Mouse (Mus musculus) spleen, adult 2 months (tissue): ENCODE results near the gene Magi1. TPM values are rescaled to one million over a fixed set of nuclear protein-coding genes. Genes with fewer than 3 reads are reported as not detected.
"Not testable (repeated sequence)": the region's sequence is repeated elsewhere in the genome, so short reads cannot be mapped to it uniquely, and the experiment has no call there.

Experiments used
- DNase-seq, 2 experiments: peaks; one replicate each; pipeline versions ENCODE4 v3.0.0 to v3.0.0-alpha.2; 2012 to 2021; ENCODE audit warnings: low spot score in 2 of 2, low read depth in 1 of 2
- H3K27ac ChIP-seq: fragments of 200-500 bp; 2 replicates; pipeline ENCODE4 v1.5.1; 2012; ENCODE audit warnings: low read length, inconsistent platforms; ENCODE audit not compliant: insufficient read depth
- H3K27me3 ChIP-seq: fragments of 200-500 bp; 2 replicates; pipeline ENCODE4 v1.6.1; 2012; ENCODE audit warnings: mild to moderate bottlenecking, moderate library complexity, low read length, inconsistent platforms; ENCODE audit not compliant: control insufficient read depth, insufficient read depth
- H3K36me3 ChIP-seq: fragments of 200-500 bp; 2 replicates; pipeline ENCODE4 v1.6.1; 2012; ENCODE audit warnings: mild to moderate bottlenecking, low read length, inconsistent platforms; ENCODE audit not compliant: control insufficient read depth, insufficient read depth
- H3K4me1 ChIP-seq: fragments of 200-500 bp; 2 replicates; pipeline ENCODE4 v1.6.1; 2011; ENCODE audit warnings: inconsistent platforms; ENCODE audit not compliant: control insufficient read depth, insufficient read depth, insufficient read length
- H3K4me3 ChIP-seq: fragments of 200-500 bp; 2 replicates; pipeline ENCODE4 v1.5.1; 2011; ENCODE audit warnings: mild to moderate bottlenecking, inconsistent platforms; ENCODE audit not compliant: insufficient read depth, insufficient read length; ENCODE audit errors: extremely low read depth
- CTCF ChIP-seq: fragments of 200-500 bp; IDR thresholded peaks from 2 replicates; pipeline ENCODE4 v1.5.1; 2011; ENCODE audit warnings: mild to moderate bottlenecking, inconsistent platforms; ENCODE audit not compliant: insufficient read depth, insufficient read length, insufficient replicate concordance; ENCODE audit errors: extremely low read depth
- POLR2A ChIP-seq: fragments of 200-500 bp; IDR thresholded peaks from 2 replicates; pipeline ENCODE4 v1.6.1; 2011; ENCODE audit warnings: low read depth, low read length, inconsistent platforms
- WGBS: fragments of 180-500 bp; shearing (Covaris S2); methylation state at CpG from one replicate; pipeline ENCODE4 v1.1.7; 2018; 5-methylcytosine and 5-hydroxymethylcytosine counted together
- polyA plus RNA-seq: library from polyadenylated mRNA; depleted of rRNA; stranded (reverse); fragments of >200 nt; gene quantifications from 2 replicates; pipeline ENCODE4 v1.2.3, GENCODE M21; 2012; rRNA removed

Gene Magi1
- polyA plus RNA-seq, 1 experiment: 1.6 TPM

- TF ChIP-seq POLR2A: no peak
- TF ChIP-seq CTCF: no peak
- H3K27ac ChIP-seq: no peak overlapping the region
- no peak overlapping the region for H3K4me3 ChIP-seq
- no peaks in the 10 kb centered on the region for H3K27me3 ChIP-seq
- DNase-seq: no peak
- 91% methylated on average over 12 of the region's 12 CpGs for WGBS
- H3K36me3 ChIP-seq: no peaks in the 10 kb centered on the region
- no peaks in the 10 kb centered on the region for H3K4me1 ChIP-seq
Observed at GRCm38 (mm10) chr6:93665056-93665805, 618.5 kb downstream of the Magi1 start.

GRCm38 (mm10) chr6:93661139-93661538 lies 622.6 kb downstream of the Magi1 start:
- no peaks in the 10 kb centered on the region for H3K27me3 ChIP-seq
- no peaks in the 10 kb centered on the region for H3K4me1 ChIP-seq
- H3K4me3 ChIP-seq: no peak overlapping the region
- TF ChIP-seq CTCF: no peak
- H3K27ac ChIP-seq: no peak overlapping the region
- WGBS: 74% methylated on average over 1 of the region's 1 CpGs
- no peaks in the 10 kb centered on the region for H3K36me3 ChIP-seq
- no peak for DNase-seq

- Histone ChIP-seq H3K4me3 (no peak overlapping the region), H3K4me1 (no peaks in the 10 kb centered on the region), H3K36me3 (no peaks in the 10 kb centered on the region), H3K27ac (no peak overlapping the region), H3K27me3 (no peaks in the 10 kb centered on the region)
- 90% methylated on average over 8 of the region's 8 CpGs for WGBS
- TF ChIP-seq CTCF: no peak
- no peak for TF ChIP-seq POLR2A
- DNase-seq: no peak
Observed at GRCm38 (mm10) chr6:93659534-93659933, 624.2 kb downstream of the Magi1 start.

GRCm38 (mm10) chr6:93657187-93657974 lies 626.3 kb downstream of the Magi1 start:
- no peak for TF ChIP-seq POLR2A
- TF ChIP-seq CTCF: no peak
- no peaks in the 10 kb centered on the region for H3K4me1 ChIP-seq
- H3K4me3 ChIP-seq: no peak overlapping the region
- H3K27ac ChIP-seq: no peak overlapping the region
- no peaks in the 10 kb centered on the region for H3K27me3 ChIP-seq
- no peaks in the 10 kb centered on the region for H3K36me3 ChIP-seq
- DNase-seq: no peak
- WGBS: 21% methylated on average over 13 of the region's 13 CpGs

GRCm38 (mm10) chr6:93648581-93649230 lies 635.0 kb downstream of the Magi1 start:
- 80% methylated on average over 8 of the region's 8 CpGs for WGBS
- no peak for TF ChIP-seq POLR2A
- TF ChIP-seq CTCF: no peak
- no peaks in the 10 kb centered on the region for H3K36me3 ChIP-seq
- H3K4me1 ChIP-seq: no peaks in the 10 kb centered on the region
- H3K27me3 ChIP-seq: no peaks in the 10 kb centered on the region
- no peak for DNase-seq
- H3K4me3 ChIP-seq: no peak overlapping the region
- H3K27ac ChIP-seq: no peak overlapping the region

- H3K4me3 ChIP-seq, H3K27me3 ChIP-seq, H3K4me1 ChIP-seq, DNase-seq, H3K27ac ChIP-seq, H3K36me3 ChIP-seq: not testable (repeated sequence)
- 78% methylated on average over 5 of the region's 5 CpGs for WGBS
Observed at GRCm38 (mm10) chr6:93629735-93630291, 653.9 kb downstream of the Magi1 start.

- whole genome bisulfite sequencing: 87% methylated on average over 5 of the region's 5 CpGs
- no peak for TF ChIP-seq POLR2A
- no peak for TF ChIP-seq CTCF
- Histone ChIP-seq H3K4me3 (no peak overlapping the region), H3K4me1 (no peaks in the 10 kb centered on the region), H3K36me3 (no peaks in the 10 kb centered on the region), H3K27ac (no peak overlapping the region), H3K27me3 (no peaks in the 10 kb centered on the region)
- DNase-seq: no peak
Observed at GRCm38 (mm10) chr6:93627200-93627599, 656.5 kb downstream of the Magi1 start.

Other genes with a start within 250 kb of the Magi1 start
- gene Slc25a26, start 216.4 kb upstream of the Magi1 start, polyA plus RNA-seq: 4.8 and 7.6 TPM in 2 replicates